Mouse (Mus musculus) left cerebral cortex, adult 9 months (tissue): ENCODE data around the gene Myo16.

ENCODE experiments used
- DNase-seq, 2 experiments: peaks; one replicate each; pipeline ENCODE4 v3.0.0; 2022; ENCODE audit warnings: low spot score in 2 of 2

The Myo16 gene

GRCm38 (mm10) chr8:10671862-10672548 lies 518.3 kb downstream of the Myo16 start:
- no peak for DNase-seq

GRCm38 (mm10) chr8:10677840-10678410 lies 524.2 kb downstream of the Myo16 start:
- no peak for DNase-seq

GRCm38 (mm10) chr8:10681926-10682325 lies 528.2 kb downstream of the Myo16 start:
- DNase-seq = no peak

GRCm38 (mm10) chr8:10683088-10683487 lies 529.4 kb downstream of the Myo16 start:
- no peak for DNase-seq
